Mouse (Mus musculus) adrenal gland, postnatal 4 days (tissue): ENCODE data around the gene Abcc2. TPM values are rescaled to one million over a fixed set of nuclear protein-coding genes. Genes with fewer than 3 reads are reported as not detected.

Source experiments
- DNase-seq, 2 experiments: peaks; one replicate each; pipeline ENCODE4 v3.0.0; 2021 to 2022; ENCODE audit warnings: low spot score in 2 of 2, mixed read lengths in 2 of 2
- total RNA-seq, 2 experiments: library from RNA; stranded (reverse); gene quantifications; 2 replicates each; pipeline ENCODE4 v1.2.3; 2021

Abcc2 gene
- total RNA-seq, 2 experiments from 2014 or later, result 2.6 to 9.8 TPM

DNA sequence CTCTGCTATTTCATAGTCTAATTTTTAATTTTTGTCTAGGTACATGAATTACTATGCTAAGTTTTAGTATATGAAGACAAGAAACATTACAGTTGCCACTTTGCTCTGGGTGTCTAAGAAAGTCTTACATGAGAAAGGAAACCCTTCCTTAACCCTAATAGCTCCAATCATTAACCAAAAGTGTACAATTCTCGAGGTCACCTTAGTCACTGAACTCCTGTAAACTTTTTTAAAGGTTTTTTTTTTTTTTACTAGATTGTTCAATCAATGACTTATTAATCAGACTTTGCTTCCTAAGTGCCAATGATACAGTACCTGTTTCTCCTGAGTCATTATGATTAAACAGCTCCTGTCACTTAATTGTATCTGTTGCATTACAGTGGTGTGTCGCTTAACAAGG lies 4.7 kb upstream of the Abcc2 start:
- DNase-seq, result no peak

DNA sequence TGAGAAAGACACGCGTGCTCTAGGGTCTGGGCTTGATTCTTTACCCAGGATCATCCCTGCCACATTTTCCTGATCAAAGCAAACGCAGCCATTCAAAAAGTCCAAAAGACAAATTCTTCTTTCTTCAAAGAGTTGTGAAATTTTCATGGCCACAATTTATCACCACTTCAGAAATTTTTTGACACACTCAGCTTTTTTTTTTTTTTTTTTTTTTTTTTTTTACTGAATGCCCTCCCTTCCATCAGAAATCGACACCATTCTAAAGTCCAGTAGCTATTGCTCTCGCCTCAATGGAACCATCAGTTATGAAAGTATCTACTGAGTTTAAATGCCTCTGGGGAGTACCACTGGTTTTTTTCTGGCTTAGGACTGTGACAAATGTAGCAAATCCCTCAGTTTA lies 1.6 kb upstream of the Abcc2 start:
- no peak for DNase-seq

DNA sequence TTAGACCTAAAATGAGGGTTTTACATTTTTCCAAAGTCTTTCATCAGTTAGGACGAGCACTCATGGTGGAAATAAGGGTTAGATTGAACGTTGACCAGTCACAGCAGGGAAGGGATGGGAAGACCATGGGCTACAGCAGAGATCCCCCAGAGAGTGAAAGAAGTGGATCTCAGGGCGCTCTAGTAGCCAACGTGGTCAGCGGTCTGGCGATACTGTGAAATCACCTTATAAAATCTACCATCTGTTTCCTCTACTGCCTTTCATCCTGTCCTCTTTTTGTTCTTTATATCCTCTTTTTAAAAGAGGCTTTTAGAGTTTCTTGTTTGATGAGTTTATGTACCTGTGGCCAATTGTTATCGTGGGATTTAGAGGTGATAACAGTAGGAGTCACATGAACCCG lies 2.8 kb downstream of the Abcc2 start:
- no peak for DNase-seq

DNA sequence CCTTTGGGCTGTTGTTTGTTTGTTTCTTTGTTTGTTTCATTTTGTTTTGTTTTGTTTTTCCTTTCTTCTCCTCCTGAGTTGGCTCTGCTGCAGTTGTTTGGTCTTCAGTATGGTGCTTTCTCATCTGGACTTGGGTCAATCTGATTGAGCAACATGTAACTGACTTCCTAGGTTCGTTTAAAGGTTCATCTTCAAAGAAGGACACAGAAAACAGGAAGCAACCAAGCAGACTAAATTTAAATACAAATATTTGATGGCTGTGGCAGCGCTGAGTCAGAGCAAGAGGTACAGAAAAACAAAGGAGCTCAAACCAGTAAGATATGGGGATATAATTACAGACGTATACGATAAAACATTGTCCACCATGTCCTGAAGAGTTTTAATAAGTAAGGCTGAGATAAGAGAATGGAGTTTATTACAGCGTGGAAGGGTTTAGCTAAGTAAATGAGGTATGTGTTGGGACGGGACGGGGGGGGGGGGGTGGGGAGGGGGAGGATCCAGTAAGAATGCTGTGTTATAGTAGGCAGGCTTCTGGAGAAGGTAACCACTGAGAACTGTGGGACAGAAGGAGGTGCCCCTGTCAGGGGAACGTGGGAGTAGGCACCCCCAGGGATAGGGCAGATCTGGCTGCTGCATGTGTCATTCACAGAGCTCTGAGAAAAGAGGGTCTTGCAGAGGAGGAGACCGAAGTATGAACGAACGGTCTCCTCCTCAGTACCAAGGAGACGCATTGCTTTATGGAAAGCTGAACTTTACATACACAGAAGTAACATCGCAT lies 4.4 kb downstream of the Abcc2 start:
- DNase-seq, result no peak

DNA sequence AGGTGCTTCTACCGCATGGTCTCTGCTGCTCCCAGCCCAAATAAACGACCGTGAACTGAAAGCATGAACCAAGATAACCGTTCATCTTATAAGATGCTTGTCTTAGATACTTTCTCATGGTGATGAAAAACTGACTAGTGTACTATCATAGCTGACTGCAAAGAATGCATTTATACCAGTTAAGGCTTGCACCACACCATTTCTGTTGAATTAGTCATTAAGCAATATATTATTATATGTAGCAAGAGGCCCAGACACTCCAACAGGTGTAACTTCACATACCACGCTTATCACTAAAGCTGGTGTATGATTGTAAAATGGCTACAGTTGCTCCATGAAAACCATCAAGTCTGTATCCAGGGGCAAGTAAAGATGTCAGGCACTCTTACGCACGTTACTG lies 7.8 kb downstream of the Abcc2 start:
- DNase-seq, result no peak

DNA sequence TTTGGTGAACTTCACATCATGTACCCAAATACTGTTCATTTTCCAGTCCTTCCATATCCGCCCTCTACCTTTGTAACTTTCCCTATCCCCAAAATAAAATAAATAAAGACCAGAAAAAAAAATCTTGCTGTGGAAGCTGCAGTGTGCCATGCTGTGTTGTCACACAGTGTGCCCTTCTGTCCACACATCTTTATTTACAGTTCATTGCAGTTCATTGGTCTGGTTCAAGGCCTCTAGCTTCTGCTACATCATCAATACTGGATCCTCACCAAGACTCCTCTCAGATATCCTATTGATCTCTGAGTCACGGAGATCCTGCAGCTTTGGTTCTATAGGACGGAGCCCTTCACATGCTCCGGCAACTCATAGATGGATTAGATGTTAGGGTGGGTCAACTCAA lies 10.5 kb downstream of the Abcc2 start:
- DNase-seq, result no peak

DNA sequence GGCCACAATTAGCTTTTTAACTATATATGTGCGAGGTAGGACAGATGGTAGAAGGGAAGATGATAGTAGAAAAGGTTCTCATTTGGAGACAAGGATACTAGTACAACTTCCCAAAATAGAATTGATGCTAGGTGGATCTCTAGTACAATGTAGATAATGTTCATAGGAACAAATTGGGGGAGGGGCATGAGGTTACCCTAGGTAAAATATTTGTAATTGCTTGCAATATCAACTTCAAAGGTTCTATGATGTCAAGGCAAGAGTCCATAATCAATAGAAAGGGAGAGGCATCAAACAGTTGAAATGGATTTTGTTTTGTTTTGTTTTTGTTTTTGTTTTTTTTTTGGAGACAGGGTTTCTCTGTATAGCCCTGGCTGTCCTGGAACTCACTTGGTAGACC lies 12.0 kb downstream of the Abcc2 start:
- DNase-seq, result no peak

DNA sequence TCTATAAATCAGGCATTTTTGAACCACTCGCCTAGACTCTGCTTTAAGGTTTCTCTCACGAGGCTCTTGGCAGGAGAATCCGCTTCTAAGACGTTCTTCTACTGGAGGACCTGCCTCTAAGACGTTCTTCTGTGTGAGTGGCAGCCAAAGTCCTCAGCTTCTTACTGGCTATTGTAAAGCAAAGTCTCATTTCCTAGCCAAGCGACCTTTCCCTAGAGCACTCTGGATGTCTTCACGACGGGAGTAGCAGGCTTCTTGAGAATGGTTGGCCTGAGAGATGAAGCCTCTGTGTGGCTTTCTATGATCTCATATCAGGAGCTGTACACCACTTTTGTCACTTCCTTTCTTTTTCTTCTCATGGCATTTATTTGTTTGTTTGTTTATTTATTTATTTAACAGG lies 13.5 kb downstream of the Abcc2 start:
- DNase-seq, result no peak

DNA sequence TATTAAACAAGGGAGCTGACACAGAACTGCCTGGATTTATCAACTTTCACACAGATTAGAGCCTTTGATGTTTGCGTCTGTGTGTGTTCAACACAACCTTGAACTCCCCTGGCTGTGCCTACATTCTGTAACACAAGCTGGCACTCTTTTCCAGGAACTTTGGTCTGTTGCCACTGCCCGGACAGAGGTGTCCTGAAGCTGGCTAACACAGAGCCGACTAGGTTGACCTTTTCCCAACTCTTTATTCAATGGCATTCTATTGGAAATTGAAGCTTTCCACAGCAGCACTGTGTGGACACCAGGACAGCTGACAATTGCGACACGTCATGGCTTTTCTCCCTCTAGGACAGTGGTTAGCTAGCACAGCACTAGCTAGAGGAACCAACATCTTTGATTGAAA lies 15.2 kb downstream of the Abcc2 start:
- peak in 1 of 2 experiments; percentile 24 for DNase-seq

DNA sequence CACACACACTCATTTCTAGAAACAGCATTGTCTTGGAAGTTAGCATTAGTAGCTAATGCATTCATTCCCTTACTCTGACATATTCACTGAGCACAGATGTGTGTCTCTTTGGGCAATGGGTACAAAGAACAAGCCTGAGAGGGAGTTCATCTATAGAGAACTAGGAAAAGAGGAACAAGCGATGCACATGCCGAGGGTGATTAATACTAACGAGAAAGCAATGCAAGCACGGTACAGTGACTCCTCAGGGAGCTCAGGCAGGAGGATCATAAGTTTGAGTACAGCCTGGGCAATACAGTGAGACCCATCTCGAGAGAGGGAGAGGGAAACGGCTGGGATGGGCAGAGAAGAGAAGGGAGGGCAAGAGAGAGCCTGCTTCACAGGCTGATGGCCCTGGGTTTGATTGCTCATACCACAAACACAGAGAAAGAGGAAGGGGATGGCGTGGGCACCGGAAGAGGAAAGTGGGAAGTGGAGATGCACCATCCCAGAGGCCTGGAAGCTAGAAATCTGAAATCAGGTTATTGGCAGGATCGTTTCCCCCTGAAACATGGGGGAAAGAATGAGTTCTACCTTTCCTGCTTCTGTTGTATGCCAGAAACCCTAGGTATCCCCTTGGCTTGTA lies 19.5 kb downstream of the Abcc2 start:
- no peak for DNase-seq

DNA sequence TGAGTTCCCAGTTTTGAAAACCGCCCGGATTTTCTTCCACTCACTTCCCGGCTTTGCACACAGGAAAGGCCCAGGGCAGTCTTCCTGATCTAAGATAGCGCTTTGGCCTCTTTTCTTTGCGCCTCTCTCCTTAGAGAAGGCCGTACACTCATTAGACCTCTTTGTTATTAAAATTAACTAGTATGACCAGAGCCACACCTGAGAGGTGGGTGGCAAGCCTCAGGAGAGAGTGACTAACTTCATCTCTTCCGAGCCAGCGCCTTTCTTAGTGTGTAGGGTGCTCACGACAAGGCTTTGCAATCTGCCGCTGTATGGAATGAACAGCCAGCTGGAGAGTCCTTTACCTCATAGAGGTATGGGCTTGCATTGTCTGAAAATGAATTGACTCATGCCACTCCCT lies 21.9 kb downstream of the Abcc2 start:
- DNase-seq, result no peak

DNA sequence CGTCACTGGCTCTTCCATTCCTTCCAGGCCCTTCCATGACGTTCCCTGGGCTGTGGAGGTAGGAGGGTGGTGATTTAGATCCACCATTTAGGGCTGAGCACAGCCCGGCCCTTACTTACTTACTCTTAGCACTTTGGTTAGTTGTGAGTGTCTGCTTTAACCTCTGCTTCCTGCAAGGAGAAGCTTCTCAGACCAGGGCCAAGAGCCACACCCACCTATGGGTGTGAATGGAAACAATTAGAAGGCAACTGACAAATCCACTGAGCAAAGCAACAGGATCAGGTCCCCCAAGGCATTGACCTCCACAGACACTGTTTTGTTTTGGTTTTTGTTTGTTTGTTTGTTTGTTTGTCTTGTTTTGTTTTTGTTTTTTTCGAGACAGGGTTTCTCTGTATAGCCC lies 27.3 kb downstream of the Abcc2 start:
- no peak for DNase-seq

DNA sequence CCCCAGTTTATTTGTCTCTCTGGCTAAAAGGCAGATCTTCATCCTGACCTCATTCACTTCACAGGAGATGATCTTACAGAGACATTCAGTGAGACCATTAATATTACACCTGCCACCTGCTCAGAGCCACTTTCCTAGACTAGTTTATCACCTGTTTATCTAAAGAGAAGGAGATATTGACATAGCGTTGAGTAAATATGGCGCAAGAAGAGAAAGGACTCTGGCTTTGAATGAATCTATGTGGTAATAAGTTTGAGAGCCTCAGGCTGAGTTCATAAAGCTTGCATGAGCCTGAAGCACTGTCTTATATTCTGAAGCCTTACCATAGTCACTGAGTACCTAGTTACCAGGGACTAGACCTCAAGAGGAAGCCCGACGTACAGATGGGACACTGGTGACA lies 29.4 kb downstream of the Abcc2 start:
- no peak for DNase-seq

DNA sequence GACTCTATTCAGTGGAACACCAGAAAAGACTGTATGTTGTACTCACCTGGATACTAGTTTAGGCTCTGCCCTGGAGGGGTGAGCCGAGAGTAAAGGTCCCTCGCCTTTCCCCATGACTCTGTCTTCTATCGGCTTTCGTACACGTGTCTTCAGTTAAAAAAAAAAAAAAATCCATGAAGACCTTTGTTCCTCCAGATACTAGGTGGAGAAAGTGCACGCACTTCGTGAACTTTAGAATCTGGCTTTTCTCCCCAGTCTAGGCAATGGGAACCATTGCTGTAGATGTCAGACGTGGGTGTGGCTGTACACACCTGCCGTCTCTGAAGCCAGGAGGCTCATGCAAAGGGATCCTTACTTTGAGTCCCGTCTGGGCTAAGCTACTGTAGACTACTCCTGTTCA lies 31.3 kb downstream of the Abcc2 start:
- no peak for DNase-seq

DNA sequence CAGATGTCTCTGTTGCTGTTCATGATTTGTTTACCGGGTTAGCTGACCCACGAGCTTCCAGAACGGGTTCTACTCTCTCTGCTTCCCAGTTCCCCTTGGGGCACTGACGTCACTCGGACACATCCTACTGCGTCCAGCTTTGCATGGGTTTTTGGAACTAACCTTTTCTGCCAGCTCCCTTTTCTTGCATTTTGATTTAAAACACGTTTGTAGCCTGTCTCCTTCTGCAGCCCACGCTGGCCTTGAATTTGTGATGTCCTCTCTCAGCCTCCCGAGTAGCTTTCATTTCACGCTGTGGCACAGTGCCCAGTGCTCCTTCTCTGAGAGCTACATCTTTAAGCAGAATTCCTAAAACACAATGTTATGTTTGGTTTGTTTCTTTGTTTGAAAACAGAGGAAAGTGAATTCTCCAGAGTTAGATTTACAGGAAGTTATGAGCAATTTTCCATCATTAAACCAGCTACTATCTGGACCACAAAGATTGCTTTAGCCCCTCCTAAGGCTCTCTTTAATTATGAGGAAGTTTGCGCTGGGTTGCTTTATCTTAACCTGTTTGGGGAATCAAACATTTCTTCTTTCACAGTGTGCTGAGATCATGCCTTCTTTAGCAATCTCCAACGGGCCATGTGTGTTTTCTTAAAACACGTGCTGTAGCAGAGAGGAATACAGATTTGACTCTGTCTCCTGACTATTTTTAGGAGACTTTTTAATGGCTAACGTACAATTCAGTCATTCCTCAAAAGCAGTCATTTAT lies 33.8 kb downstream of the Abcc2 start:
- DNase-seq, result peak; percentile 7 to 15

DNA sequence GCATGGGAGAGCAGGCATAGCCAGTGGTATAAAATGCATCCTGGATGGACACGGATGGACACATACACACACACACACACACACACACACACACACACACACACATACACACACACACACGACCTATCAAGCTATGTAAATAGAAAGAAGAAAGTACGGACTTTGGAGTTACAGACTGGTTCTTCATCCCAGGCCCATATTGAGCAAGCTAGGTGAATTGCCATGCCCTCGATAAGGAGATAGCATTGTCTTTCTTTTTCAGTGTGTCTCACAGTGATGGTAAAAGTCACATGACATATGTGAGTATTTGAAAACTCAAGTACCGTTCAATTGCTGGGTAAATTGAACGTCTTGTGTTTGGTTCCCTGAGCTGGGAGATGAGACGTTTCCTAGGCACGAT lies 44.9 kb downstream of the Abcc2 start:
- DNase-seq, result no peak

DNA sequence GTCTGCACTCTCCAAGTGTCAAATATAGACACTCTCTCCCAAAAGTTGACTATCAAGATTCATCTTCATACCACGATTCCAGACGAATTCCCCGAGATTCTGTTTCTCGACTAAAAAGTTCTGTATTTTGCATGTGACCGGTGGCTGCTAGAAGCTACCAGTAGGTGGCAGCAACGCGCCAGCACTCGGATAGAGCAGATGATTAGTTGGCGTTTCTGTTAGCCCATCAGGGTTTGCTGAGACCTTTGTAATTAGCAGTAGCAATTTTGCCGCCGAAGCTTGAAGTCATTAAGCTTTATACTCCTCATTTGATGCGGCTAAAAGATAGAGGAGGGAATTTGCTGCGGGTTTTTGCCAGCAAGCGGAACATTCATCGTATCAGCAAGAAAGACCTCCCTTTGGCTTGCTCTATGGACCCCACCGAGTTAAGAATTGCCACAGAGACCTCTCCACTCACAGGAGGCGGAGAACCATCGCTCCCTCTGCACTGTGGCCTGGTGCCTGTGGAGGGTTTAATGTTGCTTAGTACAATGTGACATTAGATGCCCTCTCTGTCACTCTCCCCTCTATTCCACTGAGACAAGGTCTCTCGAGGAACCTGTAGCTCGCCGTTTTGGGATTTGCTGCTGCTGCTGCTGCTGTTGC lies 50.6 kb downstream of the Abcc2 start:
- DNase-seq, result peak; percentile 31 to 48

DNA sequence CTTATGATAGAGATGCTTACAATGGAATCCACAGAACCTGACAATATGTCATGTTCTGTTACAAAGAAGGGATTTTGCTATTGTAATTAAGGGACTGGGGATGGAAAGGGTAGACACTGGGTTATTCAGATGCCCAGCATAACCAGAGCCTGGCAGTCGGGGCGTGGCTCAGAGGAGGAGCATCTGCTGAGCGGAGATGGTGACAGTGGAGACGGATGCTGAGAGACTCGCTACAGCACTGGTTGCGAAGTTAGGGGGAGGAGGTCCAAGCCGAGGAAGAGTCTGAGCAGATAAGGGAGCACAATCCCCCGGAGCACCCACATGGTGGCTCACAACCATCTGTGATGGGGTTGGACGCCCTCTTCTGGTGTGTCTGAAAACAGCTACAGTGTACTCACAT lies 61.2 kb downstream of the Abcc2 start:
- no peak for DNase-seq

DNA sequence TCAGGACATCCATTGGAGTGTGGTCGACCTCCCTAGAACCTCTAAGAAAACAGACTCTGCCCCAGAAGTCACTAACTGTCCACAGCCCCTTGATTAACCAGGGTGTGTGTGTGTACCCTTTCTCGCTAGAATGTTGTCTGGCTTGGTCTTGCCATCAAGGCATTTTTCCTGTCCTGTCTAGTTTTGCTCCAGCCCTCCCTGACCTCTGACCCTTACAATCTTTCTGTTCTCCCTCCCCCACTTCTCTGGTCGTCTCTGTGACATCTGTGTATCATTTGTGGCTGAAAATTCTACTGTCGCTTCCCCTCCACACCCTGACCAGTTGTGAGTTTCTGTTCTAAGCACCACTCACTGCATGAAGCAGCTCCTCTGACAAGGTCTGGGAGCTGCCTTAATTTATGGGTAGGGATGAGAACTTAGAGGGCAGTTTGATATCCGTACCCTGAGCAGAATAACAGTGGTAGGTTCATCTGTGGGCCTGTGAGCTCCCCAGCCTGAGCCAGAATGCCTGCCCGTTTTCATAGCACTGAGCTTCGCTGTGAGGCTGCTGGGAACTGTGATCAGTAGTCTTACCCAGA lies 63.4 kb downstream of the Abcc2 start:
- no peak for DNase-seq

DNA sequence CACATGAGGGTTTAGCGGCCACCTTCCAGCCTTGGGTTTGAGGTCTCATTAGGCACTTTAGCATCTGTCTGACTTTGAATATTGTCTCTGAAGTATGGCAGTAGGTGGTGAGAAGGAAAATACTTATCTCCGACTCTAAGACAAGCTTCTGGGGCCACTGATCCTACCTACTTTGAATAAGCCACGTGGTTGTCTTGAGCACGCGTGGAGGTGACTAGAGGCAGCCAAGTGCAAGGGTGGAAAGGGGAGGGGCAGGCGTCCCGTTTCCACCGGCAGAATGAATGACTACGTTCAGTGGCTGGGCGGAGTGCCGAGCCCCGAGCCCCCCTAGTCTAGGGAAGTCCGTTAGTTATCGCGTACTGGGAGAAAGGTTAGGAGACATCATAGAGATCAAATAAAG lies 65.1 kb downstream of the Abcc2 start:
- DNase-seq, result no peak

DNA sequence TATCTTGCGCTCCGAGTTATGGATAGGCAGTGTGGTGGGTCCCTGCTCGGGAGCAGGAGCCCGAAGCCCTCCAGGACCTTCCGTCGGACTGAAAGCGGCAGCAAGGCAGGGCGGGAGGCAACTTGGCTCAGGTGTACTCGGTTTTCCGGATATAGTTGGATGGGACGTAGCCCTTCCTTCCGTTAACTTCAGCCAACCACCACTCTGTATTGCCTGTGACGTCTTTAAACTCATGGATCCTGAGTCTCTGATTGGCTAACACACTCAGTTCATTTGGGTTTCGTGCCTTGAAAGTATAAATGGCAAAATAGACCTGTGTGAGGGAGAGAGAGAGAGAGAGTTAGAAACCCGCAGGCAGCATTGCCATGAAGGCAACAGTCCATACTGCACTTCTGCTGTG lies 66.0 kb downstream of the Abcc2 start:
- no peak for DNase-seq

DNA sequence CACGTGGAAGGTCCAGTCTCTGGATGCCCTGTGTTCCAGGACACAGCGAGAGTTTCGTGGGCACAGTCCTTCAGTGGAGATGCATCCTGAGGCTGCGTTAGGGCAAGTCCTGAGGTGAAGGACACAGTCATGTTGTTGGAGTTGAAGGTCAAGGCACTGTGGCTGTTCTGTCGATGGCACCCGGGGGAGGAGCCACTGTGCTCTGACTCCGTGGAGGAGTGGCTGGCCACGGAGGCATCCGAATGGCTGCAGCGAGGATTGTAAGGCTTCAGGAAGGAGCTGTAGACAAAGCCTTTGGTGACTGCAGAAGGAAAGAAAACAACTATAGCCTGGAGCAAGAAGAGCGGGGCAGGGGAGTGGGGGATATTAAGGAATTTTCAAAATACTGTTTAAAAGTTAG lies 68.0 kb downstream of the Abcc2 start:
- DNase-seq, result no peak
